Mouse (Mus musculus): ENCODE measurements around the gene Cage1. TPM values are rescaled to one million over a fixed set of nuclear protein-coding genes. Genes with fewer than 3 reads are reported as not detected.

Cage1 gene
- total and polyA plus RNA-seq, 2 experiments from 2014 or later = 0.99 to 1.2 TPM

- ATAC-seq (ENCODE audit: insufficient read depth, low read depth) (peak; percentile 72), DNase-seq (ENCODE audit: low spot score) (peak; percentile 80)
- TF ChIP-seq EP300 (IDR thresholded peaks at IDR 0.05; ENCODE audit: low read depth) = no peak
- peak; percentile 90 for TF ChIP-seq CTCF (IDR thresholded peaks at IDR 0.05; ENCODE audit: low read depth)
These were observed 28.2 kb upstream of the Cage1 start for GRCm38 (mm10) chr13:38064854-38065663.

GRCm38 (mm10) chr13:38062678-38063077 lies 25.8 kb upstream of the Cage1 start:
- Histone ChIP-seq H3K9me3 (replicated peaks; ENCODE audit: control insufficient read depth, low read length) (no peaks in the 10 kb centered on the region), H3K27me3 (ENCODE audit: control insufficient read depth, insufficient read depth, low read length) (no peaks in the 10 kb centered on the region), H3K27ac (ENCODE audit: low read depth) (no peak overlapping the region), H3K4me3 (ENCODE audit: low read depth, low read length) (no peak overlapping the region), H3K9ac (replicated peaks; ENCODE audit: low read depth, low read length) (no peak overlapping the region), H3K4me1 (ENCODE audit: control insufficient read depth, insufficient read depth) (no peaks in the 10 kb centered on the region), H3K4me2 (ENCODE audit: low read depth, low read length) (no peak overlapping the region), H3K36me3 (replicated peaks; ENCODE audit: control insufficient read depth, insufficient read depth, low read length) (peaks cover 47% of the 10 kb centered on the region)
- TF ChIP-seq CTCF (IDR thresholded peaks at IDR 0.05; ENCODE audit: low read depth) (no peak), EP300 (IDR thresholded peaks at IDR 0.05; ENCODE audit: low read depth) (no peak)
- no peak for ATAC-seq (ENCODE audit: insufficient read depth, low read depth)
- WGBS = 91% methylated on average over 11 of the region's 11 CpGs
- no peak for DNase-seq (ENCODE audit: low spot score)

More at GRCm38 (mm10) chr13:38064854-38065663, 28.2 kb upstream of the Cage1 start:
- Histone ChIP-seq H3K9me3 (replicated peaks; ENCODE audit: control insufficient read depth, low read length) (no peaks in the 10 kb centered on the region), H3K36me3 (replicated peaks; ENCODE audit: control insufficient read depth, insufficient read depth, low read length) (peaks cover 23% of the 10 kb centered on the region), H3K4me1 (ENCODE audit: control insufficient read depth, insufficient read depth) (no peaks in the 10 kb centered on the region), H3K9ac (replicated peaks; ENCODE audit: low read depth, low read length) (no peak overlapping the region), H3K4me2 (ENCODE audit: low read depth, low read length) (no peak overlapping the region), H3K27ac (ENCODE audit: low read depth) (no peak overlapping the region), H3K4me3 (ENCODE audit: low read depth, low read length) (no peak overlapping the region), H3K27me3 (ENCODE audit: control insufficient read depth, insufficient read depth, low read length) (no peaks in the 10 kb centered on the region)
- 63% methylated on average over 11 of the region's 11 CpGs for WGBS

- ATAC-seq (ENCODE audit: insufficient read depth, low read depth) (no peak), DNase-seq (ENCODE audit: low spot score) (no peak)
- TF ChIP-seq EP300 (IDR thresholded peaks at IDR 0.05; ENCODE audit: low read depth) = no peak
- no peak for TF ChIP-seq CTCF (IDR thresholded peaks at IDR 0.05; ENCODE audit: low read depth)
- peaks cover 94% of the 10 kb centered on the region for H3K36me3 ChIP-seq (replicated peaks; ENCODE audit: control insufficient read depth, insufficient read depth, low read length)
- H3K27me3 ChIP-seq (ENCODE audit: control insufficient read depth, insufficient read depth, low read length) = no peaks in the 10 kb centered on the region
- no peak overlapping the region for H3K4me3 ChIP-seq (ENCODE audit: low read depth, low read length)
- no peaks in the 10 kb centered on the region for H3K4me1 ChIP-seq (ENCODE audit: control insufficient read depth, insufficient read depth)
- H3K9me3 ChIP-seq (replicated peaks; ENCODE audit: control insufficient read depth, low read length) = no peaks in the 10 kb centered on the region
- H3K27ac ChIP-seq (ENCODE audit: low read depth) = no peak overlapping the region
- H3K9ac ChIP-seq (replicated peaks; ENCODE audit: low read depth, low read length) = no peak overlapping the region
- 24% methylated on average over 3 of the region's 3 CpGs for WGBS
- no peak overlapping the region for H3K4me2 ChIP-seq (ENCODE audit: low read depth, low read length)
These were observed 13.0 kb upstream of the Cage1 start for GRCm38 (mm10) chr13:38049888-38050287.

DNA sequence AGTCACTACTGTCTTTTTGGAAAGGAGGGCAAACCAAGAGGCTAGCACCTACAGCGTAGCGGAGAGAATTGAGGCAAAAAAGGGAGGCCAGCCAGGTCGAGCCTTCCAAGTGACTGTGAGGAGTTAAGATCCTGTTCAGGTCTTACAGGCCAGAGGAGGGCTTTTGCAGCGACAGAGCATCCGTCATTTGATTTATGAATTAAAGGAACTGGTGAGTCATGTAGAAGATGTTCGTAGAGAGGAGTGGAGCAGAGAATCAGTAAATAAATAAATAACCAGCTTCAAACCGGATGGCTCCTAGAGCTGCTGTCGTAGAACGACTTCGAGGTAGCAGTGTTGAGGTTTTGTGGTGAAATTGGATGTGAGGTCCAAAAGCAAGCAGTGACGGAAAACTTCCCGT lies 942 bp upstream of the Cage1 start:
- H3K9ac ChIP-seq (replicated peaks; ENCODE audit: low read depth, low read length) = peak overlapping the region; percentile 87
- no peaks in the 10 kb centered on the region for H3K27me3 ChIP-seq (ENCODE audit: control insufficient read depth, insufficient read depth, low read length)
- H3K4me3 ChIP-seq (ENCODE audit: low read depth, low read length) = peak overlapping the region; percentile 82
- 35% methylated on average over 12 of the region's 12 CpGs for WGBS
- TF ChIP-seq CTCF (IDR thresholded peaks at IDR 0.05; ENCODE audit: low read depth) = no peak
- no peak for TF ChIP-seq EP300 (IDR thresholded peaks at IDR 0.05; ENCODE audit: low read depth)
- H3K9me3 ChIP-seq (replicated peaks; ENCODE audit: control insufficient read depth, low read length) = no peaks in the 10 kb centered on the region
- H3K27ac ChIP-seq (ENCODE audit: low read depth) = peak overlapping the region; percentile 77; the same call in 1 of the 2 replicates
- peaks cover 9% of the 10 kb centered on the region for H3K4me1 ChIP-seq (ENCODE audit: control insufficient read depth, insufficient read depth)
- H3K36me3 ChIP-seq (replicated peaks; ENCODE audit: control insufficient read depth, insufficient read depth, low read length) = peaks cover 29% of the 10 kb centered on the region
- no peak for ATAC-seq (ENCODE audit: insufficient read depth, low read depth)
- H3K4me2 ChIP-seq (ENCODE audit: low read depth, low read length) = peak overlapping the region; percentile 93
- no peak for DNase-seq (ENCODE audit: low spot score)

DNA sequence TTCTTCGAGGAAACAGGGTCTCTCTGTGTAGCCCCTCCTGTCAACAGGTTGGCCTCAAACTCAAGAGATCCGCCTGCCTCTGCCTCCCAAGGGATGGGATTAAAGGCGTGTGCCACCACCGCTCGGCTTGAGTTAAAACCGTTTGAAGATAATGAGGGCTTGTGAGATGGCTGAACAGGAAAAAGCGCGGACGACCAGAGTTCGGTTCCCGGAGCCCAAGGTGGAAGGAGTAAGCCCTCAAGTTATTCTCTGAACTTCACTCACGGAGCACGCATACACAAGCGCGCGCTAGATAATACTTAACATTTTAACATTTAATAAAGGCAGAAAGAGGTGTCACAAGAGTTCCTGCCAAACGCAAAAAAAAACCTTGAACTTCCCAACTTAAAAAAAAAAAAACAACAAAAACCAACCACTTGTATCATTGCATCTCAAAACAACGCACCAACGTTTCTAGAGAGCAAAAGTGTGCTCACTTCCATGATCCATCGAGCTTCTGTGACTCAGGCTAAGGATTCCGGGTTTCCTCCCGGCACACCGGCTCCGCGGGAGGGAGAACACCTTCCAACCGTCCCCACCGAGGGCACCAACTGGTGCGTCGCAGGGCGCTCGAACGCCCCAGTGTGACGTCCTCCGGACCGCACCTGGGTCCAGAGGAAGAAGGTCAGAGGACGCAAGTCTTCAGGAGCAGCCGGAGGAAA lies 376 bp downstream of the Cage1 start, which contains the start of gene Riok1:
Gene Riok1 (plus strand): TSS at position 653 of the 701 bp plus-strand sequence.
- Histone ChIP-seq H3K4me3 (ENCODE audit: low read depth, low read length) (peak within 1 kb of the TSS; percentile 82), H3K36me3 (replicated peaks; ENCODE audit: control insufficient read depth, insufficient read depth, low read length) (peaks cover 17% of the 10 kb centered on the region), H3K9me3 (replicated peaks; ENCODE audit: control insufficient read depth, low read length) (no peaks in the 10 kb centered on the region), H3K27me3 (ENCODE audit: control insufficient read depth, insufficient read depth, low read length) (no peaks in the 10 kb centered on the region), H3K4me1 (ENCODE audit: control insufficient read depth, insufficient read depth) (peaks cover 9% of the 10 kb centered on the region), H3K27ac (ENCODE audit: low read depth) (peak within 1 kb of the TSS; percentile 77), H3K4me2 (ENCODE audit: low read depth, low read length) (peak within 1 kb of the TSS; percentile 93), H3K9ac (replicated peaks; ENCODE audit: low read depth, low read length) (peak within 1 kb of the TSS; percentile 87)
- whole genome bisulfite sequencing = 7% methylated on average over 37 of the region's 37 CpGs
- TF ChIP-seq CTCF (IDR thresholded peaks at IDR 0.05; ENCODE audit: low read depth) (no peak), EP300 (IDR thresholded peaks at IDR 0.05; ENCODE audit: low read depth) (no peak)
- ATAC-seq (ENCODE audit: insufficient read depth, low read depth) (peak; percentile 52), DNase-seq (ENCODE audit: low spot score) (no peak)
